Mouse (Mus musculus) CH12.LX (cell line): ENCODE data around the gene Becn1. TPM values are rescaled to one million over a fixed set of nuclear protein-coding genes. Genes with fewer than 3 reads are reported as not detected.

Experiments
- DNase-seq: peaks from one replicate; pipeline ENCODE4 v3.0.0-alpha.2; 2013; ENCODE audit errors: extremely low read depth
- H3K27ac ChIP-seq: 2 replicates; pipeline ENCODE4 v1.5.1; 2012; ENCODE audit warnings: low read depth, mild to moderate bottlenecking, control low read depth, moderate library complexity; ENCODE audit not compliant: insufficient read depth
- H3K27me3 ChIP-seq: replicated peaks from 2 replicates; pipeline ENCODE3; 2012; ENCODE audit warnings: inconsistent platforms
- H3K36me3 ChIP-seq, 2 experiments: replicated peaks in 1 of 2; 2 replicates each; pipeline versions ENCODE3 to v1.6.1; 2012; ENCODE audit warnings: inconsistent platforms in 1 of 2, low read length in 1 of 2, mild to moderate bottlenecking in 1 of 2, mixed read lengths in 1 of 2, moderate library complexity in 1 of 2; ENCODE audit not compliant: control insufficient read depth in 1 of 2, insufficient read depth in 1 of 2
- H3K4me1 ChIP-seq, 2 experiments: 2 replicates each; pipeline ENCODE4 v1.6.1; 2012; ENCODE audit warnings: inconsistent platforms in 1 of 2, moderate library complexity in 1 of 2; ENCODE audit not compliant: insufficient read depth in 2 of 2, control insufficient read depth in 1 of 2
- H3K4me2 ChIP-seq: 2 replicates; pipeline ENCODE4 v1.6.1; 2012; ENCODE audit warnings: low read depth, mild to moderate bottlenecking, control low read depth; ENCODE audit not compliant: poor library complexity, insufficient read depth, severe bottlenecking
- H3K4me3 ChIP-seq, 3 experiments: fragments of 150-350 bp in 1 of 3; sonication (generic) in 1 of 3; replicated peaks in 1 of 3; 2 replicates each; pipeline versions ENCODE3 to v1.5.1; 2011 to 2012; ENCODE audit warnings: low read depth in 2 of 3, low read length in 2 of 3, mild to moderate bottlenecking in 2 of 3, moderate library complexity in 2 of 3, control low read depth in 1 of 3, improper control_type of control experiment in 1 of 3, inconsistent platforms in 1 of 3, mixed read lengths in 1 of 3; ENCODE audit not compliant: poor library complexity in 1 of 3
- H3K79me2 ChIP-seq: replicated peaks from 2 replicates; pipeline ENCODE4 v1.6.1; 2012; ENCODE audit warnings: mild to moderate bottlenecking, moderate library complexity; ENCODE audit not compliant: control insufficient read depth, poor library complexity, insufficient read depth, severe bottlenecking; ENCODE audit errors: extremely low read depth
- H3K9ac ChIP-seq: 2 replicates; pipeline ENCODE4 v1.6.1; 2012; ENCODE audit warnings: low read depth, mild to moderate bottlenecking, control low read depth, moderate library complexity; ENCODE audit not compliant: insufficient read depth
- H3K9me3 ChIP-seq: replicated peaks from 2 replicates; pipeline ENCODE3; 2012; ENCODE audit warnings: low read length, inconsistent platforms, mixed read lengths
- BHLHE40 ChIP-seq: IDR thresholded peaks from 2 replicates; pipeline ENCODE4 v1.6.1; 2011; ENCODE audit warnings: mild to moderate bottlenecking, low read depth, low read length, improper control_type of control experiment
- CHD1 ChIP-seq: IDR thresholded peaks from 2 replicates; pipeline ENCODE4 v1.6.1; 2012; ENCODE audit warnings: low read depth, low read length, improper control_type of control experiment, inconsistent platforms
- CHD2 ChIP-seq: IDR thresholded peaks from 2 replicates; pipeline ENCODE4 v1.6.1; 2011; ENCODE audit warnings: low read length, improper control_type of control experiment
- CTCF ChIP-seq, 2 experiments: IDR thresholded peaks in 1 of 2; conservative IDR thresholded peaks in 1 of 2; 2 replicates each; pipeline ENCODE4 v1.5.1; 2011 to 2012; ENCODE audit warnings: low read depth in 2 of 2, low read length in 2 of 2, improper control_type of control experiment in 1 of 2, inconsistent platforms in 1 of 2, mild to moderate bottlenecking in 1 of 2, moderate library complexity in 1 of 2
- EP300 ChIP-seq: IDR thresholded peaks from 2 replicates; pipeline ENCODE4 v1.6.1; 2011; ENCODE audit warnings: low read length, improper control_type of control experiment
- HCFC1 ChIP-seq: IDR thresholded peaks from 2 replicates; pipeline ENCODE4 v1.6.1; 2012; ENCODE audit warnings: low read depth, mild to moderate bottlenecking, inconsistent platforms, low read length, improper control_type of control experiment
- MAFK ChIP-seq: IDR thresholded peaks from 2 replicates; pipeline ENCODE4 v1.6.1; 2011; ENCODE audit warnings: low read length, improper control_type of control experiment; ENCODE audit not compliant: insufficient replicate concordance
- MAZ ChIP-seq: IDR thresholded peaks from 2 replicates; pipeline ENCODE4 v1.6.1; 2012; ENCODE audit warnings: low read depth, mild to moderate bottlenecking, inconsistent platforms, low read length, improper control_type of control experiment, moderate library complexity
- MXI1 ChIP-seq: IDR thresholded peaks from 2 replicates; pipeline ENCODE4 v1.6.1; 2011; ENCODE audit warnings: mild to moderate bottlenecking, low read depth, low read length, improper control_type of control experiment
- MYC ChIP-seq: IDR thresholded peaks from 2 replicates; pipeline ENCODE4 v1.6.1; 2011; ENCODE audit warnings: low read depth, mild to moderate bottlenecking, improper control_type of control experiment, low read length
- NELFE ChIP-seq: IDR thresholded peaks from 2 replicates; pipeline ENCODE4 v1.6.1; 2011; ENCODE audit warnings: low read depth, low read length, improper control_type of control experiment
- POLR2A ChIP-seq: IDR thresholded peaks from 2 replicates; pipeline ENCODE4 v1.6.1; 2011; ENCODE audit warnings: low read depth, mild to moderate bottlenecking, improper control_type of control experiment, low read length
- POLR2AphosphoS2 ChIP-seq: IDR thresholded peaks from 2 replicates; pipeline ENCODE4 v1.6.1; 2011; ENCODE audit warnings: low read depth, low read length, improper control_type of control experiment
- SMC3 ChIP-seq: IDR thresholded peaks from 2 replicates; pipeline ENCODE4 v1.6.1; 2011; ENCODE audit warnings: low read depth, low read length, improper control_type of control experiment
- TBP ChIP-seq: conservative IDR thresholded peaks from 2 replicates; pipeline ENCODE4 v1.6.1; 2011; ENCODE audit warnings: low read depth, low read length, improper control_type of control experiment
- TCF12 ChIP-seq: IDR thresholded peaks from 2 replicates; pipeline ENCODE4 v1.6.1; 2014; ENCODE audit warnings: low read depth, mild to moderate bottlenecking, inconsistent platforms, low read length, improper control_type of control experiment
- UBTF ChIP-seq: IDR thresholded peaks from 2 replicates; pipeline ENCODE4 v1.6.1; 2012; ENCODE audit warnings: low read depth, mild to moderate bottlenecking, inconsistent platforms, low read length, improper control_type of control experiment, moderate library complexity
- USF1 ChIP-seq: IDR thresholded peaks from 2 replicates; pipeline ENCODE4 v1.6.1; 2014; ENCODE audit warnings: low read depth, mild to moderate bottlenecking, inconsistent platforms, low read length, improper control_type of control experiment
- ZKSCAN1 ChIP-seq: IDR thresholded peaks from 2 replicates; pipeline ENCODE4 v1.6.1; 2012; ENCODE audit warnings: low read depth, inconsistent platforms, low read length, improper control_type of control experiment, borderline replicate concordance
- ZNF384 ChIP-seq: IDR thresholded peaks from 2 replicates; pipeline ENCODE4 v1.6.1; 2012; ENCODE audit warnings: low read depth, low read length, improper control_type of control experiment, inconsistent platforms
- dilution Hi-C: fragments of 300-500 bp; cut with MboI; formaldehyde crosslinking; loops from 2 replicates; pipeline ENCODE4 v1.14.3; 2020; ENCODE audit warnings: low sequenced_read_pairs; ENCODE audit not compliant: extremely low pct_unique_long_range_greater_than_20kb, extremely low pct_ligation_motif_present
- in situ Hi-C: fragments of 300-500 bp; cut with MboI; formaldehyde crosslinking; loops from 3 replicates; pipeline ENCODE4 v1.14.3; 2019; ENCODE audit warnings: low sequenced_read_pairs, low pct_ligation_motif_present, low pct_unique_long_range_greater_than_20kb, mixed read lengths
- polyA plus RNA-seq: library from polyadenylated mRNA; unstranded; fragments of >175 nt; gene quantifications from 2 replicates; pipeline ENCODE4 v1.2.1, GENCODE M21; 2012; ENCODE audit warnings: low read depth; ENCODE audit not compliant: insufficient read length
- total RNA-seq, 2 experiments: library from RNA; depleted of rRNA; stranded (reverse); fragments of 300-350 nt in 1 of 2; fragments of >200 nt in 1 of 2; gene quantifications; 2 replicates each; pipeline ENCODE4 v1.2.3; 2012 to 2014

The Becn1 gene
- total and polyA plus RNA-seq, 3 experiments, result 177 to 280 (median 224) TPM

DNA sequence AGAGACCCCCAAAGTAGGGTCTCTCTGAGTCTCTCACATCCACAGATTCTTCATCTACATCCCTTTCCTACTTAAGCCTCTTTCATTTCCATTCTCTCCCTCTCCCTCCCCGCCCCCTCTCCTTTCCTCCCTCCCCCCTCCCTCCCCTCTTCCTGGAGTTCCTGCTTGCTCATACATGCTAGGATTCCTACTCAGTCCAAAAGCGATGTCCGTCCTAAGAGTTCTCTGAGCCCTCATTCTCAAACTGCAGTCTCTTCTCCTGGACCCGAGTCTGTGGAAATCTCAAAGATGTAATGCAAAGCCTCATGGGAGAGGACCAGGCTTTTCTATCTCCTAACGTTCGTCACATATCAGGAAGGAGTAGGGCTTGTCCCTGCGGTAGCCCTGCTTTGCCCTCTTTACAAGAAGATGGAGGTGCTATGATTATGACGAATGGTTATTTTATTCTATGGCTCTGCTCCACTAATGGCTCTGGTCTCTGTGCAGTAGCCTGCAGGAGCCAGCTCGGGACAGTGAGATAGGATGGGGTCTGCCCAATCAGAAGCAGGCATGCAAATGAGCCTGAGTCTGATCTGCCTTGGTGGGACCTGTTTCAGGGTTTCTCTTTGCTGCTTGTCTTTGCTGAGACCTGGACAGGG is 36.2 kb upstream of the Becn1 start:
- Histone ChIP-seq H3K4me3 (no peak overlapping the region), H3K9ac (no peak overlapping the region), H3K4me1 (peaks cover 3 to 18% of the 10 kb centered on the region in 2 experiments; a peak in 2 of 4 replicates), H3K27me3 (no peaks in the 10 kb centered on the region), H3K4me2 (0 out of 2 replicates have a peak overlapping the region, but pooled peaks have one; percentile 14), H3K79me2 (no peaks in the 10 kb centered on the region), H3K9me3 (no peaks in the 10 kb centered on the region), H3K27ac (no peak overlapping the region), H3K36me3 (peaks cover 0 to 17% of the 10 kb centered on the region in 2 experiments)
- in situ Hi-C loops, result loop anchor here (10.0 kb wide), 1 partner anchor 57 kb away; no protein-coding TSS in a partner anchor
- peak; percentile 41 for DNase-seq
- no peak for TF ChIP-seq UBTF
- dilution Hi-C loops, result no loop called here

DNA sequence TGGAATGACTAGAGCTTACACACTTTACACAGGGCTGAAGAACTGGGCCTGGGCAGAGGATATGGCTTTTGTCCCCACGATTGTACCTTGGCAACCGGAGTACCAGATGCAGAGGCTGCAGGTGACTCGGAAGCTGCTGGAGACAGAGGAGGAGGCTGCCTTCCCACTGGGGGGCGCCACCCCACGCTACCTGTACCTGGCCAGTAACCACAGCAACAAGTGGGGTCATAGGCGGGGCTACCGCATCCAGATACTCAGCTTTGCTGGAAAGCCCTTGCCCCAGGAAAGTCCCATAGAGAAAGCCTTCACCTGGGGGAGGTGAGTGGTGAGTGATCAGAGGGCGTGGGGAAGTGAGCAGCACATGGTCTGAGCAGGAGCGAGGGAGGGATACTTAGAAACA is 33.6 kb upstream of the Becn1 start:
- H3K79me2 ChIP-seq, result no peaks in the 10 kb centered on the region
- no peaks in the 10 kb centered on the region for H3K27me3 ChIP-seq
- no peak overlapping the region for H3K27ac ChIP-seq
- in situ Hi-C loops, result loop anchor here (10.0 kb wide), 1 partner anchor 59 kb away; no protein-coding TSS in a partner anchor
- no peak overlapping the region for H3K4me2 ChIP-seq
- H3K9me3 ChIP-seq, result no peaks in the 10 kb centered on the region
- TF ChIP-seq POLR2A (no peak), CTCF (conservative IDR thresholded peaks at IDR 0.05 in 1 of 2, IDR thresholded peaks at IDR 0.05 in 1 of 2; ENCODE audit: low read depth in 2 of 2, low read length in 2 of 2) (peak in 1 of 2 experiments; percentile 50; a peak in 2 of 4 replicates), TCF12 (no peak), SMC3 (peak; percentile 41)
- dilution Hi-C loops, result no loop called here
- H3K4me3 ChIP-seq, result no peak overlapping the region
- peaks cover 0 to 37% of the 10 kb centered on the region in 2 experiments for H3K36me3 ChIP-seq
- H3K4me1 ChIP-seq, result peaks cover 3 to 18% of the 10 kb centered on the region in 2 experiments; a peak in 2 of 4 replicates
- no peak overlapping the region for H3K9ac ChIP-seq
- DNase-seq, result no peak

- Histone ChIP-seq H3K4me1 (peaks cover 3 to 18% of the 10 kb centered on the region in 2 experiments; a peak in 2 of 4 replicates), H3K4me3 (no peak overlapping the region), H3K36me3 (peaks cover 0 to 41% of the 10 kb centered on the region in 2 experiments), H3K27ac (no peak overlapping the region), H3K27me3 (no peaks in the 10 kb centered on the region), H3K9ac (no peak overlapping the region), H3K79me2 (no peaks in the 10 kb centered on the region), H3K4me2 (no peak overlapping the region)
- DNase-seq, result no peak
- in situ Hi-C loops, result loop anchor here (10.0 kb wide), 1 partner anchor 60 kb away; no protein-coding TSS in a partner anchor
- dilution Hi-C loops, result no loop called here
- TF ChIP-seq BHLHE40, result no peak
- no peak for TF ChIP-seq MAFK
- no peak for TF ChIP-seq POLR2AphosphoS2
- no peak for TF ChIP-seq ZNF384
- TF ChIP-seq NELFE, result no peak
- no peak for TF ChIP-seq TBP
- TF ChIP-seq USF1, result no peak
- no peak for TF ChIP-seq MAZ
- TF ChIP-seq MYC, result no peak
- TF ChIP-seq HCFC1, result no peak
- TF ChIP-seq CHD2, result no peak
- no peak for TF ChIP-seq ZKSCAN1
- TF ChIP-seq CHD1, result no peak
- TF ChIP-seq EP300, result no peak
- no peak for TF ChIP-seq MXI1
- TF ChIP-seq, all 38 proteins: peak for 0
- H3K9me3 ChIP-seq, result no peaks in the 10 kb centered on the region
Measured at GRCm38 (mm10) chr11:101334516-101334915, 32.4 kb upstream of the Becn1 start.
